Mouse (Mus musculus): ENCODE measurements around the gene Spns3.

Spns3 gene

DNA sequence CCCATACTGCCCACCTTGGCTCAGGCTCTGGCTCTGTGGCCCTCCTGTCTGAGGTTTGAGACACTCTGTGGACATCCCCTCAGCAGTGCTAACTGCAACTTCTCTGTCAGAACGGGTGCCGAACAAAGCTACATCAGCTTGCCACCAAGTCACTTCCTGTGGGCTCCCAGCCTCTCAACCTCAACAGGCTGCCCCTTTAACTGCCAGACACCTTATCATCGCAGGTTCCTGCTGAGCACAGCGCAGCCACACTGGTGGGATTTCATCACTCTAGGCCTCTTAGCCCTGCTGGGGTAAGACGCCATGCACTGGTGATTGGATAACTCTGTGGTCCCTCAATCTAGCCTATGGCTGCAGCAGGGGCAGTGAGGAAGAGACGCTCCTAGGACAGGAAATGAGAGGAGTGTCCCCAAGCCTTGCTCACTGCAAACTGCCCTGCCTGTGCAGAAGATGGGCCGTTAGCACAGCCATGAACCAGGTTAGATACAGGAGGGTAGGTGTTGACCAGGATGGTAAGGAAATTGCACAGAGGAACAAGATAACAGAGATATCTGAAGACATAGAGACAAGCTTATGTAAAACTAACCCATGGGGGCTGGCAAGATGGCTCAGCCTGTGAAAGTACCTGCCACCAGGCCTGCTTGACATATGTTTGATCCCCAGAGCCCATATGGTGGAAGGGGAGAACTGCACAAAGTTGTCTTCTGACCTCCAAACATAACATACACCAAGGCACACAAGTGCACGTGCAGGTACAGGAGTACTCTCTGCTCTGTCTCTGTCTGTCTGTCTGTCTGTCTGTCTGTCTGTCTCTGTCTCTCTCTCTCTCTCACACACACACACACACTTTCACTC, at the start of gene Spns3:
Gene Spns3, minus strand, starts transcription at position 373 of the 855 bp plus-strand sequence.
- peak; percentile 41 for DNase-seq (ENCODE audit: extremely low read depth, insufficient read length, low spot score)

DNA sequence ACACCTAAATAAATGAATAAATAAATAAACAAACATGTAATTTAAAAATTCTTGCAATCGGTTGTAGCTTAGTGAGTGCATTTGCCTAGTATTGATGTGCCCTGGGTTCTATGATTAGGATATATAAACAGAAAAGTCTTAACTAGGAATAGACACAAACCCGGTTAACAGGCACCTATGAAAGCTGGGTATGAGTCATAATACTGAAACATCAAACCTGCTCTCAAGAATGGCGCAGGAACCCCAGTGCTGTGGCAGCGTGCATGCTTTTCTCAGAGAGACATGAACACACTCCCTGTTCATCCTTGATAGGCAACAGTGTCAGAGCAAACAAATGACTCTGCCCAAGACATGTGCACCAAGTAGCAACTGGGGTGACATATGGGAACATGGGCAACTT, 47.5 kb upstream of the Spns3 start:
- DNase-seq (ENCODE audit: extremely low read depth, insufficient read length, low spot score): no peak

DNA sequence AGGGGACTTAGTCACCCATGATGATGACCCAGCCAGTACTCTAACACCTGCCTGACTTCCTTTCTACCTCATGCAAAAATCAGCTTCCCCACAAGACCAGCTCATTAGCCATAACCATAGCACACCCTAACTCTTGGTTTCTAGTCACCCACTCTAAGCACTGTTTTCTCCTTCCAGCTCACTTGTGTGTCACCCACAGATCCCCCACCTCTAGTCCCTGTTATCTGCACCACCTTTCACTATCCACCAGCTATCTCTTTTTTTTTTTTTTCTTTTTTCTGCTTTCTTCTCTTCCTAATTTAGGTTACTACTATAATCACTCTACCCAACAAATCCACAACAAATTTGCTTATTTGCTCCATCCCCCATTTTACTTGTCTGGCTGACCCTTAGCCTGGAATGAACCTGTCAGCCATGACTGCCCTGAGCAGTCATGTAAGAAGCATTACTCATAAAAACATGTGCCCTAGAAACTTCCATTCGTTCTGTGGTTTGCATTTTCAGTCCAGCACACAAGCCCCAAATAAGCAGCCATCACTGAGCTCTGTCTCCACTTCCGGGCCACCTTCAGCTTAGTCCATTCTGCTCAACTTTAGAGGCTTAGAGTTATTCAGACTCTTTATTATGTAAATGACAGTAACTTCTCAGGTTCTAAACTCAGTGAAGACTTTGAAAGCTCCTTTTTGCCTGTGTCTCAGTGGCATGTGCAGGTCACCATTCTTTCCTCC, 44.9 kb upstream of the Spns3 start:
- no peak for DNase-seq (ENCODE audit: extremely low read depth, insufficient read length, low spot score)

DNA sequence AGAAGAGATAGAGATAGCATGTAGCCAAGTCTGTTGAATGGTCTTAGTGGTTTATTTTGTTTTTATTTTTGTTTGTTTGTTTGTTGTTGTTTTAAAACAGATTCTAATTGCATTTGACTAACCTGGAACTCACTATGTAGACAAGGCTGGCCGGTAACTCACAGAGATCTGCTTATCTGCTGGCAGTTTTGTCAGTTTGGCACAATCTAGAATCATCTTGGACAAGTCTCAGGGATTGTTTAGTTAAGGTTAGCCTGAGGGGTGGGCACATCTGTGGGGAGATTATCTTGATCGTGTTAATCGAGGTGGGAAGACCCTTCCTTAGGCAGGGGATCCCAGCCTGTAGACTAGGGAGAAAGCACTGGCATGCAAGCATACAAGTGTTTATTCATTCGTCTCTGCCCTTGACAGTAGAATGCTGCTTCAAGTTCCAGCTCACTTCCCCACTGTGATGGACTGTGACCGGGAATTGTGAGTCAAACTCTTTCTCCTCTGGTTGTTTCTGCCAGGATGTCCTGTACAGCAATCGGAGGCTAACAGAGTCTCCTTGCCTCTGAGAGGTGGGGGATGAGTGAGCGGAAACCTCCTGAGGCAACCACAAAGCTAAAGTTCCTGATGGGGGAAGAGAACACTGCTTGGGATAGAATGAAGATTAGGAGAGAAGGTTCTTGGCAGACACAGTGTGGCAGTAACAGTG, 37.4 kb upstream of the Spns3 start:
- DNase-seq (ENCODE audit: extremely low read depth, insufficient read length, low spot score): no peak

DNA sequence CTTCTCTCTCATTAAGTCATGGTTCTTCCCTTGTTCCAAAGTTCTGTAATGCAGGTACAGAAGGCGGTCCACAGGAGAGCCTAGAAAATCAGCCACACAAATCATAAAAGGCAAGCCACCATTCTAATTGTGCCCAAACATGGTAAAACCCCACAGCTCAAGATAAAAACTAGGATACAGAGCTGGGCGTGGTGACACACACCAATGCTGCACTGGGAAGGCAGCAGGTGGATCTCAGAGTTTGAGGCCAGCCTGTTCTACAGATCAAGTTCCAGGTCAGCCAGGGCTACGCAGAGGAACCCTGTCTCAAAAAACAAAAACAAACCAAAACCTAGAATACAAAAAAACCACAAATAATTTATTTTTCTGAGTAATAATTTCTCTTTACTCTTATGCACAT, 36.3 kb upstream of the Spns3 start:
- no peak for DNase-seq (ENCODE audit: extremely low read depth, insufficient read length, low spot score)

DNA sequence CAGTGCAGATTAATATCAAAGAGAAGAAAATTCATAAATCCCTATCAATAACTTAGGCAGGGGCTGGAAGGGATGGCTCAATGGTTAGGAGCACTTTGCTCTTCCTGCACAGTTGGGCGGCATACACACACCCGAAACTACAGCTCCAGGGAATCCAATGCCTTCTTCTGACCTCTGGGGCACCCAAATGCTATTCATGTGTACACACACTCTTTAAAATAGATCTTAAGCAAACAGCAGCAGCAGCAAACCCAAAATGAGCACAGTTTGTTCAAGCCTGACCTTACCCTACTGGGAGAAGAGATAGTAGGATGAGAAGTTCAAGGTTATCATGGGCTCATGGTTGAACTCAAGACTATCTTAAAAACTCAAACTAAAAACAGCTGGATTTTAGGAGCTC, 32.8 kb upstream of the Spns3 start:
- no peak for DNase-seq (ENCODE audit: extremely low read depth, insufficient read length, low spot score)

DNA sequence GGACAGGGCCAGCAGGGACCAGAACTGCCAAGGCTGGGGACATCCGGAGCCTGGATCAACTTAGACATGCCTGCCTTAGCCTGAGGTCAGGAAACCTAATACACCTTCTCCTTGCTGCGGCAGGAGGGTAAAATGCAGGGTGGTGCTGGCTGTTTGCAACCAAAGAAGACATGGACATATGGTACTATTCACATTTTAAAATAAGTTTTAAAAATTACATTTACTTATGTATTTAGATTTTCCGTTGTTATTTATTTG, 32.1 kb upstream of the Spns3 start:
- DNase-seq (ENCODE audit: extremely low read depth, insufficient read length, low spot score): no peak

DNA sequence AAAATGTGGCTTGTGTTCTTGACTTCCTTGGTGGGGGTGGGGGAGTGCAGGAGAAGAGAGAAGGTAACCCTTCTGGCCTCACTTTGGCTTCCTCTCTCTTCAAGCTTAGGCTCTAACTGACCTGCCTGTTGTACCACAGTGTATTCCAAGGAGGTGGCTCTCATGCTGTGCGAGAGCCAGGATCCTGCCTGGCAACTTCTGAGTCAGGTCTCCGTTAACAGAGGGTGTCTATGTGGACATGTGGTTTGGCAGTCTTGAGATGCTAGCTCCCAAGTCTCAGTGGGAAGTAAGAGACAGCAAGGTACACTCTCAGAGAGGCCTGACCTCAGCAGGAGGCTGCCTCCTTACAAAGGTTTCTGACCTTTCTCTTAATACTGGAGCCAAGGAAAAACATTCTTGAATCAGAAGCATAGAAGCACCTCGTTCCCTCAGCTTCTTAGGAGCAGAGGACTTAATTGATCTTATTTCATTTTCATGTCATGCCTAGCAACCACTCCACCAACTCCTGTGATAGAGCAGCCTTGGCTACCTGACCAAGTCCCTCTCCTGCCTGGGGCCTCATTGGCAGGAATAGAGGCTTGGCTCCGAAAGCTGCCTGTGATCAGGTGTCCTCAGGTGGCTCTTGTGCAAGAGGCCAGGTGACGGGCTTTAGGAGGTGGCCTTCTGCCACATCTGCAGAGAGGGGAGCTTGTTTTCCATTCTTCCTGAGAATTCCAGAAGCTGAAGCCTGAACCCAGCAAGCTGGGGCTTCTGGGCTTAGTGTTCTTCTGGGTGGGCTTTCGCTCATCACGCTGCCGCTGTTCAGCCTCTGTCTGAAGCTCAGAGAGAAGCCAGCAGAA, 31.5 kb upstream of the Spns3 start:
- no peak for DNase-seq (ENCODE audit: extremely low read depth, insufficient read length, low spot score)

DNA sequence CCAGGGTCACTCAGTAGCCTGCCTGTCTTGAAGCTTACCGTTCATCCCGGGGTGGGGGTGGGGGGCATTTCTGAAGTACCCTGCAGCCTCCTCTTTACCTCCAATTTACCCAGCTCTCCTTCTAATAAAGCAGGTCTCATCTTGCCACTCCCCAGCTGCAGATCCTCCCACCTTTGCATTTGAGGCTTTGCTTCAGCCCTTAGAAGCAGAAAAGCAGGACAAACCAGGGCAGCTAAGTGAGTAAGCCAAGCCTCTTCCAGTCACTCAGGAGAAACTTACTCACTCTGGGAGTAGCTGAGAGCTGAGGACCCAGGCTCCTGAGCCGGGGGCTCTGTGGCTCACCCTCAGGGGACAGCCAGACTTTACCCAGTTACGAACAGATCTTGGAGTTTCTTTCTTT, 28.2 kb upstream of the Spns3 start:
- DNase-seq (ENCODE audit: extremely low read depth, insufficient read length, low spot score): no peak

DNA sequence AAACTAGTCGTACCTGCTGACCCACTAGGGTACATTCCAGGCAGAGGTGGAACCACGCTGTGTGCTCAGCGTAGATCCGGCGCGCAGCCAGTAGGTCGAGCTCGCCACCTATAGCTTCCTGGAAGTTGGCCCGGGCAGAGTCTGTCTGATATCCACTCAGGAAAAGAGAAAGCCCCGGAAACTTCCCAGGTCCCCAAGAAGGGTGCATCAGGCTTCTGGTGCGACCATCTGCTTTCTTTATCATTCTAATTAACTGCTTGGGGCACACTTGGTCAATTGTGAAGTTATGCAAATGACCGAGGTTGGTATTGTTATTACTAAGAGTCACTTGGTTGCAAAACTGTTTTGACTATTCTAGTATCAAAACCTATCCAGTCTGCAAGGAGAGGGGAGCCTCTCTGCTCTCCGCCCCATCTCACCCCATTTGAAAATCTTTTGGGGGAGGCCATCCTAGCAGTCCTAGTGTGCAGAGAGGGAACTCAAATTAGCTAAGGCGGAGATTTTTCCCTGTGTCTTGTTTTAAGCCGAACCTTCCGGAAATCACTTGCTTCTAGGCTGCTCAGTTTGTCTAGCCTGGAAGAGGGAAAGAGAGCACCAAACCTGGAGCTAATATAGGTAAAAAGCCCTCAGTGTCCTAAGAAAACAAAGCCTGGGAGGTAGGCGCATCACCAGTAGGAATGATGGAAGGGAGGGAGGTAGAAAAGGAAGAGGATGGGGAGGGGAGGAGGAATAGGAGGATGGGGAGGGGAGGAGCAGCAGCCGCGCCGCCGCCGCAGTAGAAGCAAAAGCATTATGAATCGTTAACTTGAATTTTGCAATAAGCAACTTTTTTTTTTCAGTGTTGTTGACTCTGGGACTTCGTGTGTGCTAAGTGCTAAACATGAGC, 26.4 kb upstream of the Spns3 start:
- no peak for DNase-seq (ENCODE audit: extremely low read depth, insufficient read length, low spot score)

DNA sequence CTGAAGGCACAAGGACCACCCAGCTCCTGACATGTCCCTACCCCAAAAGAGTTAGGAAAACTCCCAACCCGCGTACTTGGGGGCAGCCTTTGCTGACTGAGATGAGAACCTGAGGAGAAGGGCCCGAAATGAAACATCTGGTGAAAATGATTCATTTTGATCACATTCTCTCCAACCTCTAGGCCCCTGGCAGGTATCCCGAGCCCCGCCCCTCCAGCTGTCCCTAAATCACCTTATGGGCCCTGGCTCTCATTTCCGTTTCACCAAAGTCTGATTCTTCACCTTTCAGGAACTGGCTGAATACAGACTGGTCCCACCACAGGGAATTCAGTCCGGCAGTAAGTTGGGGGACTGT, 25.8 kb upstream of the Spns3 start:
- DNase-seq (ENCODE audit: extremely low read depth, insufficient read length, low spot score): no peak

DNA sequence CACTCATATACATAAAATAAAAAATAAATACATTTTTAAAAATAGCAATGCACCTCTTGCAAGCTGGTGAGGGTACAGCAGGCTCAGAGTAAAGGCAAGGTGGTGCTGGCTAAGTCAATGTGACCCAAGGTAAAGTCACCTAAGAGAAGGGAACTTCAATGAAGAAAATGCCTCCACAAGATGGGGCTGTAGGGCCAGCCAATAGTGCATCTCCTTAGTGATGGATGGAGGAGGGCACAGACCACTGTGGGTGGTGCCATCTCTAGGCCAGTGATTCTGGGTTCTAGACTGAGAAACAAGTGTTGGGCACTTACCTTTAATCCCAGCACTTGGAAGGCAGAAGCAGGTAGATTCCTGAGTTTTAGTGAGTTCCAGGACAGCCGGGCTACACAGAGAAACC, 23.5 kb upstream of the Spns3 start:
- no peak for DNase-seq (ENCODE audit: extremely low read depth, insufficient read length, low spot score)

DNA sequence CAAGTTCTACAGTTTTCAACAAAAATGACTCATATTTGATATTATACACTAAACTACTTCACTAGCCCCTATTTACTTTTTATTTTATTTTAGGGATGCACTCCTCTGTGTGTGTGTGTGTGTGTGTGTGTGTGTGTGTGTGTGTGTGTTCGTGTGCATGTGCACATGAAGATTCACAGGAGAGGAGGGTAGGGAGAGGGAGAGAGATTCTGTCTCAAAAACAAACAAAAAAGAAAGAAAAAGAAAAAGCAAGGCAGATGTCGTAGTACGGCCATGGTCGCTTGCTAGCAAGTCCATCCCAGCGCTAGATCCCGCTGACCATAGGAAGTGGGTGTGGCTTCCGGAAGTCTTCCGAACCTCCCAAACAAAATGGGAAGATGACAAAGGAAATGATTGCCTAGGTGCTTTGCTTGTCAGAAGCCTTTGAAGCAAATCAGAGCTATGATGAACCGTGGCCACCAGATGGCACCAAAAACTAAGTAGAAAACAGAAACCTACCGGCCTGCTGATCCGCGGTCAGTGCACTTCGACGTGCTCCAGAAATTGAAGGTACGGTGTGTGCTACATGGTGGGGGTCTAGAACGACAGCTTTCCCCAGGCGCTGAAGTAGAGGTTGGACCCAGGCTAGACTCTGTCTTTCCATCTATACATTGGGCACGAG, 20.1 kb upstream of the Spns3 start:
- peak; percentile 55 for DNase-seq (ENCODE audit: extremely low read depth, insufficient read length, low spot score)

DNA sequence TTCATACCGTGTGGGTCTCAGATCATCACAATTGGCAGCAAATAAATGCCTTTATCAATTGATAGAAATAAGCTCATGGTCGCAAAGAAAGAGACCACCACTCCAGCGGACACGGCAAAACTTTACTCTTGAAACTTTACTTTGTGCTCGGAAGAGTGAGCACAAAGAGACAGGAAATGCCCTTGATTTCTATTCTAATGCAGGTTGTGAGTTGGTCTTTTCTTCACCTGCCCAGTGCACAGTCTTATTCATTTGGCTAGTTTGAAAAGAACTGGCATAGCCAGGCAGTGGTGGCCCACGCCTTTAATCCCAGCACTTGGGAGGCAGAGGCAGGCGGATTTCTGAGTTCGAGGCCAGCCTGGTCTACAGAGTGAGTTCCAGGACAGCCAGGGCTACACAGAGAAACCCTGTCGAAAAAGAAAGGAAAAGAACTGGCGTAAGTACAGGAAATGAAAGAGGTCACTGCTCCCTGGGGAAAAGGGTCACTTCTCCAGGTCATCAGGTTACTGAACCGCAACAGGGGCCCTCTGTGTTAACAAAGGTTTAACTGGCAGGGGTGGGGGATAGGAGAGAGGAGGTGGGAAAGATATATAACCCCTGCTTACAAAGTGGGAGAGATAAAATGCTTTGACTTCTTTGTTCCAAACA, 19.5 kb upstream of the Spns3 start:
- DNase-seq (ENCODE audit: extremely low read depth, insufficient read length, low spot score): no peak

DNA sequence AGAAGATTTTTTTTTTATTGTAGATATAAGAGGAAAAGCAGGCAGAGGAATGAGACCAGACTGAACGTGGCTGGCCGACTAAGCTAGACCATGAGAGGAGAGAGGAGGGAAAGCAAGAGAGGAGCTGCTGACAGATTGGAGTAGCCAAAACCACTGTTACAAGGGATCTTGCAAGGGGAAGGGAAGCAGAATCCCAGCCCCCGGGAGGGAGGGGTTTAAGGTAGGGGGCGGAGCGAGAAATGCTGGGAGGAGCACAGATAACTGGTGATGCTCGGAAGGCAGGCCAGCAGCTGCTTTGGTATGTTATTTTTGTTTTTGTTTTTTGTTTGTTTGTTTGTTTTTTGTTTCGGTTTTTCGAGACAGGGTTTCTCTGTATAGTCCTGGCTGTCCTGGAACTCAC, 18.7 kb upstream of the Spns3 start:
- DNase-seq (ENCODE audit: extremely low read depth, insufficient read length, low spot score): peak; percentile 57

DNA sequence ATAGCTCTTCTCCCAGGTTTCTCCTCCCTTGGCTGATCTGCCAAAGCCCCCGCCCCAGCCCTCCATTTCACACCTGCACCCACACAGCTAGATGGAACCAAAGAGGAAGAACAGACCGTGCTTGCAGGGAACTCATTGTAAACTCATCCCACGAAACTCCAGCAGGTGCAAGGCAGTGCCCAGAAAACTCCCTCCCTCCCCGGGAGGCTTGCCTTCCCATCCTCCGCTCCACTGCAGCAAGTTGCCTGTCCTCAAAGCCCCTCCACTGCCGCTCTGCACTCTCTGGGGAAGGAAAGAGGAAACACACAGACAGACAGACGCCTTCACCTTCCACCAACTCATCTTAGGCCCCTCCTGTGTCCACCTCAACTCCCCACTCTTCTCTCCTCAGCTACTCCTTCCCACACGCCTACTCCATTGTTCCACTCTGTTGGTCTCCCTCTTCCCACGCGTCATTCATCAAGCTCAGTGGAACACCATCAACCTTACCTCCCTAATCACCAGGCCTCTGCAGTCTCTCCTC, 16.6 kb upstream of the Spns3 start:
- no peak for DNase-seq (ENCODE audit: extremely low read depth, insufficient read length, low spot score)

DNA sequence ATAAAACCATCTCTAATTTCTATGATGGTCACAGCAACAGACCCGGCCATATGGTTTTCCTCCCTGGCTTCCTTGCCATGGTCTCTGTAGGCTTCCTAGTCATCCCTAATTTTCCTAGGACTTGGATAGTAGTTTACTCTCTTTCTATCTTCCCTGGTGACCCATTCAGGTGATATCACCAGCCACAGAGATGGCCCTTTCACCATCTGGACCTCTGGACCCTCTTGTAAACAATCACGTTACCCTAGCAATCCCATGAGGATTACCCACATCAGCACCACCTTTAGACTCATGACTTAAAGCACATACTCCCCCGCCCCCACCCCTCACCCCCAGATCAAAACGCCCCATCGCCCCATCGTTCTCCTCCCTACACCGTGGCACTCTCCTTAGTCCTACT, 16.0 kb upstream of the Spns3 start:
- DNase-seq (ENCODE audit: extremely low read depth, insufficient read length, low spot score): no peak

DNA sequence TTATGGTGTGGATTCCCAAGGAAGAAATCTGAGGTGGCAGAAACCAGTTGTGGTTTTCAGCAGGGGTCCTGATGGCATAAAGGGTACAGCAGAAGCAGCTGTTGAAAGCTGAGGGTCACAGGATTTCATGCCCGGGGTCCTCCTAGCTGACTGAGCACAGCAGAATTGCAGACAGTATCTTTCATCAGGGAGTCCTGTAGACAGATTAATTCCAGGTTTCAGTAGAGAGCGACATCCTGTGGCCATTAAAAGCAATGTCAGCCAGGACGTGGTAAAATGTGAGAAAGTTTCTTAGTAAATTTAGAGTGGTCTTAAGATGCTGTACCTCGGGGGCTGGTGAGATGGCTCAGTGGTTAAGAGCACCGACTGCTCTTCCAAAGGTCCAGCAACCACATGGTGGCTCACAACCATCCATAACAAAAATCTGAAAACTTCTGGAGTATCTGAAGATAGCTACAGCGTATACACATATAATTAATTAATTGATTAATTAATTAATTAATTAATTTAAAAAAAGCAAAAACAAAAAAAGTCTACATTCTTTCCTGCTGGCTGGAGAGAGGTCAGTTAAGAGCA, 14.0 kb upstream of the Spns3 start:
- DNase-seq (ENCODE audit: extremely low read depth, insufficient read length, low spot score): peak; percentile 40

DNA sequence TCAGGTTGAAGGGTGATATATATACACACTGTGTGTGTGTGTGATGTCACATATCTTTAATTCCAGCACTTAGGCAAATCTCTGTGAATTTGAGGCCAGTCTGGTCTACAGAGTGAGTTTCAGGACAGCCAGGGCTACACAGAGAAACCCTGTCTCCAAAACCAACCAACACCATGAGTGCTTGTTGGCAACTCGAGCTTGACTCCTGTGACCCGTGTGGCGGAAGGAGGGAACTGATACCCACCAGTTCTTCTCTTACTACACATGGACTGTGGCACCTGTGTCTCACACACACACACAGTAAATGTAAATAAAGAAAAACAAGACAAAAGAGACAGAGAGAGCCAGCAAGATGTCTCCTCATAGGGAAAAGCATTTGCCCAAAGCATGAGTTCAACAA, 10.4 kb upstream of the Spns3 start:
- DNase-seq (ENCODE audit: extremely low read depth, insufficient read length, low spot score): no peak

All from 3134 (cell line).